Mouse (Mus musculus) embryo, embryonic 10 days (tissue): ENCODE measurements around the gene Myom1.
"Not testable (repeated sequence)": the region's sequence is repeated elsewhere in the genome, so short reads cannot be mapped to it uniquely, and the experiment has no call there.

Source experiments
- DNase-seq: peaks from one replicate; pipeline ENCODE4 v3.0.0-alpha.2; 2015; ENCODE audit warnings: low spot score

The Myom1 gene

DNA sequence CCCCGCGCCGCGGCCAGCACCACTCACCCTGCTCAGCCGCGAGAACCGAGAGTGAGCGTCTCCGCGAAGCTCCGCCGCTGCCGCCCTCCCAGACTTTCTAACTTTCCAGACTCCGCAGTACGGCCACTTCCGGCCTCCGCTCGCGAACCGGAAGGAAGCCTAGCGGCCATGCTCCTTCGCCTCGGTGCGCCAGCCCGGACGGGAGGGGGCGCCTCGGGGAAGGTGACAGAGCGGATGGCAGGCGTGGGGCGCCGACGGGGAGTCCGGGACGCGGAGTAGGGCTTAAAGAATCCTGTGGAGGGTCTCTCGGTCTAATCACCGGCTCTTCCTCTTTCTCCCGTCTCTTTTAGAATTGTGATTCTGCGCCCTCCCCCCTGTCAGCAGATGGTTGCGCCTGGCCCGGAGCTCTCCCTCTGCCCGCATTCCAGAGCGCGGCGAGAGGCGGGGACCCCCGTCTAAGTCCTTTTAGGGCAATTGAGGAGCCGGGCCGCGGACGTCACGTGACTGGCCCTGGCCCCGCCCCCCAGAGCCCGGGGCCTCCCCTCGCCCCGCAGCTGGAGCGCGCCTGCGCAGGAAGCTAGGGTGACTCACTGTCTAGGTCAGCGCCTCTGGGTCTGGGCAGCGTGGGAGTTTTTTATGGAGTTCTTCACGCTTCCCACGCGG is at the start of gene Myom1:
Gene Myom1, plus strand, starts transcription at position 553 of the 663 bp plus-strand sequence.
- DNase-seq, result peak; percentile 95

DNA sequence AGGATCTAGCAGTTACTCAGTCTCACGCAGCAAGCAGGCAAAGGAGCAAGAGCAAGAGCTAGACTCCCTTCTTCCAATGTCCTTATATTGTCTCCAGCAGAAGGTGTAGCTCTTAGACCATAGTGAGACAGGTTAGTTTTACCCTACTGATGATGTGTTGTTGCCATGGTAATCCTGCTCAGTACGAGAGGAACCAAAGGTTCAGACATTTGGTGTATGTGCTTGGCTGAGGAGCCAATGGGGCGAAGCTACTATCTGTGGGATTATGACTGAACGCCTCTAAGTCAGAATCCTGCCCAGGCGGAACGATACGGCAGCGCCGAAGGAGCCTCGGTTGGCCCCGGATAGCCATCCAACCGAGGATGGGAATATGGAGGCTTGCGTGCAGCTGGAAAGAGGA is 38.9 kb upstream of the Myom1 start:
- peak; percentile 31 for DNase-seq

DNA sequence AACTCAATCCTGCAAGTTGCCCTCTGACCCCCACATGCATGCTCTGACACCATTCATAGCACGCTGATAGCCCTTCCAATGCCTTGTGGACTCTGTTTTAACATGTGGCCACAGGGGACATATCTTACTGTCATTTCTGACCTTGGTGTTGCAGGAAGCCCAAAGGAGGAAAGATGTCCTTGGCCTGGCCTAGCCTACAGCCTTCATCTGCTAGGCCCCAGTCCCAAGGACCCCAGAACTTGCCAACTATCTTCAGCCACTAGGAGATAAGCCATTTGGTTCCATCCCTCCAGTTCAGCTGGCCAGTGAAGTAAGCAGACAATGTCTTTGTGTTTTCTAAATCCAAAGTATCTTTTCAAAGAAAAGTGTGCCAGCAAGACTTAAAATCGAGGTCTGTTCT is 37.2 kb upstream of the Myom1 start:
- no peak for DNase-seq

GRCm38 (mm10) chr17:70966126-70966525 is 36.3 kb upstream of the Myom1 start:
- DNase-seq, result no peak

DNA sequence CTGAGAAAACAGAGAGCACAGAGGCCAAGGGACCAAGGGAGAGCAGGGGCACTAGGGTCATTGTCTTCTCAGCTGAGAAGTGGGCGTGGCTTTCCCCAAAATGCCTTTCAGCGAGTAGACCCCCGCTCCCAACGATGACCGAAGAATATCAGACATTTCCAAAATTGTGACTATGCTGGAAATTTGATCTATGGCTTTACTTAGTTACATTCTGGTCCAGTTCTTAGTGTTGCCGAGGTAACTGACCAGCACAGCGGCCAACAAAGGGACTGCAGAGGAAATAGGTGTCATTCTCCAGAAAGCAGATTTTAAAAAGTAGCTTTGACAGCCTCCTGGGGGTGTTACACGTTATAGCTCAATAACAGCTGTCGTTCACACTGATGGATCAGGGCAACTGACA is 35.2 kb upstream of the Myom1 start:
- DNase-seq, result peak; percentile 66

DNA sequence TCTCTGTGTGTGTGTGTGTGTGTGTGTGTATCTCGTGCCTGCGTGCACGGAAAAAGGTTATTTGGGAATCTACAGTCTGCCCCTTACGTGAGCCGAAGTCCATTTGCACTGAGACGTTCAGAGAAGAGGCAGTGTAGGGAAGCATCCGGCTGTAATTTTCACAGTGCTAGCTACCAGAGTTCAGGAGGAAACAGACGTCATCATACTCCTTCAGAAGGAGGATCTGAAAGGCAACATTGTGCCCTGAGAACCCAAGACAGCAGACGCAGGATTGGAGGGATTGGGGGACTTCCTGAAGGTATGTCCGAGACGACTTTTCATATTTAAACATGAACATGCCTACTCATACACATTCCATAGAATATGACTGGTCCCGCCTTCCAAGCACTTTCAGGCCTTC is 34.8 kb upstream of the Myom1 start:
- no peak for DNase-seq

GRCm38 (mm10) chr17:70968606-70969191 is 33.7 kb upstream of the Myom1 start:
- peak; percentile 83 for DNase-seq

GRCm38 (mm10) chr17:70971206-70971605 is 31.2 kb upstream of the Myom1 start:
- DNase-seq, result no peak

- DNase-seq, result no peak
These were observed 29.0 kb upstream of the Myom1 start for GRCm38 (mm10) chr17:70973398-70973797.

- DNase-seq, result not testable (repeated sequence)
These were observed 28.4 kb upstream of the Myom1 start for GRCm38 (mm10) chr17:70974065-70974464.

DNA sequence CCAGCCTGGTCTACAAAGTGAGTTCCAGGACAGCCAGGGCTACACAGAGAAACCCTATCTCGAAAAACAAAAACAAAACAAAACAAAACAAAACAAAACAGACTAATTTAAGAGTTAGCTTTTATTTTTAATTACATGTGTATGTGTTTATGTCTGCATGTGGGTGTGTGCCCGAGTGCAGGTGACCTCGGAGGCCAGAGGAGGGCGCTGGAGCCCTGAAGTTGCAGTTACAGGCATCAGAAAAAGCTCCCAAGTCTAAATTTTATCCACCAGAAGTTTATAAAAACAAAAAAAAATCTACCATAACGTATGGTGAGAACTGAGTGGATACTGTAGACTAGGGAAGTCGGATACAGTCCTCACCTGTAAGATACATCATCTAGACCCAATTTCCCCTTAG is 24.6 kb upstream of the Myom1 start:
- DNase-seq, result no peak

DNA sequence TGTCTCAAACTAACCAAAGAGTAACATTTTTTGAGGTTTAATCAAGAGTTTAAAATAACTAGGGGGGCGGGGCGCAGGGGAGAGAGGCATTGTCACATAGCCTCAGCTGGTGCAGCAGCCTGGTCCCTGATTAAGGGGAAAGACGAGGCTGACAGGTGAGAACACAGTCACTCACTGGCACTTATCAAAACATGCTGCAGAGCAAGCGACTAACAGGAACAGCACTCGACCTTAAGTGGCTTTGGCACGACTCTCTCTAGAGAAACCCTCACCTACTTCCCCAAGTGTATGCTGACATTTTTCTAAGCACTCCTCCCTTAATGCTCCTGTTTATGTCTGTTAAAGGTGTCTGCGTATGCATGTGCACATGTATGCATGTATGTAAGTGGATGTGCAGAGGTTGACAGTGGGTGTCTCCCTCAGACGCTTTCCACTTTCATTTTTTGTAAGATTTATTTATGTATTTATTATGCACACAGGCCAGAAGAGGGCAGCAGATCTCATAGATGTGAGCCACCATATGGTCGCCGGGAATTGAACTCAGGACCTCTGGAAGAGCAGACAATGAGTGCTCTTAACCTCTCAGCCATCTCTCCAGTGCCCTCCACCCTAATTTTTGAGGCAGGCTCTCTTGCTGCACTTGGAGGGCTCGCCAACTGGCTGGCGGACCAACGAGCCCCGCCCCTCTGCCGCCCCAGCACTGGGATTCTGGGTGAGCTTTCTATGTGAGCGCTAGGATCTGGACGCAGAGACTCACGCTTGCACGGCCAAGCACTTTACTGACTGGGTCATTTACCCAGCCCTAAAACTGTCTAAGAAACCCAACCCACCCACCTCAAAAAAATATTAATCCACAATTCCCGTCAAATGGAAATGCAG is 22.8 kb upstream of the Myom1 start:
- no peak for DNase-seq

DNA sequence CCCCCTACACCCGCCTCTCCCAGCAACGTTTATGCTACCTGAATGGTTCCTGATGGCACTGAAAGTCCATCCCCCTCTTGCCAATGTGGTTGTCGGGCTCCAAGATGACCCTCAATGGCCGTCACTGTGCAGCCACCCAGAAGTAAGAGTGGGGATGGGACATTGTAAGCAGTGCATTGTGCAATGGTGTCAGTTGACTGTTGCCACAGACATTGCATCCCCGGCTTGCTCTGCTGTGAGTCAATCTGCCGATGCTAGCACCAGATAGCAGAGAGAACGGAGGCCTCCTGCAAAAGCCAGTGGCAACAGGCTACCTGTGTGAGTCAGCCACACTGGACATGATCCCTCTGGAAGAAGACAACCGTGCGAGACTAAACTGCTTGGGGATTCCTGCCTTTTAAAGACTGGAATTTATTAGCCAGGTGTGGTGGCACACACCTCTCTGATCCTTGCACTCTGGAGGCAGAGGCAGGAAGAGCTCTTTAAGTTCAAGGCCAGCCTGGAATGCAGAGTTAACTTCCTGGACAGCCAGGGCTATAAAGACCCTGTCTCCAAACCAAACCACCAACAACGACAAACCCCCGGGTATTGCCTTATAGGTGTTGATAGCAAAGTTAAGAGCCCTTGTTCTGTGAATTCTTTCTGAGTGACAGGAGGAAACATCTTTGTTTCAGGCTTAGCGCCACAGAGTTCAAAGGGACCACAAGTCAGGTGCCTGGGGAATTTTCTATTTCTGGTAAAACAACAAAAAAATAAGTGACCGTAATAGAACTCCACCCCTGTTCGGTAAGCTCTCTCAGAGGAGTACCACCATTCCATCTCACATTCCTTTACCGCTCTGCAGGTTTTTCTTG is 16.7 kb upstream of the Myom1 start:
- DNase-seq, result no peak

GRCm38 (mm10) chr17:70986355-70986740 is 16.1 kb upstream of the Myom1 start:
- no peak for DNase-seq

DNA sequence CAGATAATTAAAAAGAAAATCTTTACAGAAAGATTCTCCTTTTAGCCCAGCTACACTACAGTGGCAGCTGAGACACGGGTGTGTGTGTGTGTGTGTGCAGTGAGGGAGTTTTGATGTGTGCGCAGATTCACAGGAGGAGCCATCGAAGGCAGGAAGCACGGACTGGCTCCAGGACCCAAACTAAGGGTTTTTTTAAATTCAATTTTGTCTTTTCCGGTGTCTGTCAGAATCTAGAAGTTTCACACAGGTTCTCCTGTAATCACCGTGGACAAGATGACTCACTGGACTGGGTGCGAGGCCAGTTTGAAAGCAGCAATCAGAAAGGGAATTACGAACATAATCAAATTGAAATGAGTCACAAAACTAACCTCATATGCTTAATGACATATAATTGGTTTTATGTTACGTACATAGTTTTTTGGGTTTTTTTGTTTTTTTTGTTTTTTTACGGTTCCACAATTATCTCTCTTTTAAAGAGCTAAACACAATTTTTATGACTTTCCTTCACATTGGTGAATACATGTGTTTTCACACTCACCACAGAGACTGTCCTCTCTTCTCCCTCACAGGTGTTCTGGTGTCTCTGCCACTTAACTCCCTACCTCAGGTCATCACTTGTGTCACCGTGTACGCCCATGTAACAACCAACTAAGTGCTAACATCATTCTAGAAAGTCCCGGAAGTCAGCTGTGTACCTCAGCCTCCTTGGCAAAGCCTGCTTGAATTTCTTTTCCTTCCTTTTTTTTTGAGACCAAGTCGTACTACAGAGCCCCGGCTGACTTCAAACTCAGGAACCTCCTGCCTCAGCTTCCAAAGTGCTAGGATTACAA is 15.4 kb upstream of the Myom1 start:
- DNase-seq, result no peak

- no peak for DNase-seq
These were observed 14.1 kb upstream of the Myom1 start for GRCm38 (mm10) chr17:70988337-70988767.

DNA sequence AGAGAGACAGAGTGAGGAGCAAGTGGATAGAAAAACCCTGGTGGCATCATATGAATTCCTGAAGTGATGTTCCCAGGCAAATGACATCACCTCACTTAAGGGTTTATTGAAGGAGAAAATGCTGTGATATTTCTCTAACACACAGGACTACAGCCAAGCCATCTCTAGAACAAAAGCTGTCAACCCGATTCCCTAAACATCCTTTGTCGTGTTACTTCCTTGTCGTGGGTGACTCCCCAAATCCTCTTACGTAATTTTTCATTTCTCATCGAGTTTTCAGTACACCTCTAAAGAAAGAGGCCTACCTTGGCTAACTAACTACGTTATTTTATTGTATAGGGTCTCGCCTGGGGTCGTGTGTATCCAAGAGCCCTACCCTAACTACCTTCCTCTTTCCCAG is 13.0 kb upstream of the Myom1 start:
- DNase-seq, result no peak

- peak; percentile 47 for DNase-seq
These were observed 12.4 kb upstream of the Myom1 start for GRCm38 (mm10) chr17:70989991-70990390.

DNA sequence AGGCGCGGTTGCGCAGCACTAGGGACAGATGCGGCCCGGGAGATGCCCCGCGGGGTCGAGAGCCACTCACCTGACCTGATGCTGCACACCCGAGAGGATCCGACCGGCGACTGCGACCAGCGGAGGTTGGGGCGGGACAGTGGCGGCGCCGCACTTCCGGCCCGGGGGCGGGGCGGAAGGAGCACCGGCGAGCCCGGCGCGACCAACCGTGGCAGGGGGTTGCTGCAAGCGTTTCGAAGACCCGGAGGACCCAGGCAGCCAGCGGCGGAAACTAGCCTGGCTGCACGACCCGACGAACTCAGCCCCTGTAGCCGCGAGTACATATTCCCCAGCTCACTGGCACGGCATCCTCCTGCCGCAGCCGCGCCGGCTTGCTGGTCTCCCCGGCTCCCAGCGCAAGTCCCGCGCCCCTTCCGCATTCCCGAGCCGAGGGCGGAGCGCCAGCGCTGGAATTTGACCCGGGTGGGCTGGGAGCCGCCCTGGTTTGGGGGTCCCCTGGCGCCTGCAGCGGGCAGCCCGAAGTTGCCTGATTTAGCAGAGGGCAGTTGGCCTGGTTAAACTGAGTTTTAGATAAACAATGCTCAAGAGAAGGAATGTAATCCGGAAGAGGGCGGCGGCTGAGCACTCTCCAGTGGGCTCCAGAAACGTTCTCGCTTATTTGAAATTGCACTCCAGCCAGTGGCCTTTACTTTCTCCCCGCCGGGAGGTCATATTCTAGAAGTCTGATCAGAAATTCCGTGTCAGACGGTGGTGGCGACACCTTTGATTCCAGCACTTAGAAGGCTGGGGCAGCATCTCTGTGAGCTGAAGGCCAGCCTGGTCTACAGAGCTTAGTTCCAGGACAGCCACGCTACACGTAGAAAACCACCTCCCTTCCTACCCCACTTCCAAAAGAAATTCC is 11.8 kb upstream of the Myom1 start:
- peak; percentile 85 for DNase-seq
